ENCODE assay signal across 1 mouse cellular context in the genomic region with DNA sequence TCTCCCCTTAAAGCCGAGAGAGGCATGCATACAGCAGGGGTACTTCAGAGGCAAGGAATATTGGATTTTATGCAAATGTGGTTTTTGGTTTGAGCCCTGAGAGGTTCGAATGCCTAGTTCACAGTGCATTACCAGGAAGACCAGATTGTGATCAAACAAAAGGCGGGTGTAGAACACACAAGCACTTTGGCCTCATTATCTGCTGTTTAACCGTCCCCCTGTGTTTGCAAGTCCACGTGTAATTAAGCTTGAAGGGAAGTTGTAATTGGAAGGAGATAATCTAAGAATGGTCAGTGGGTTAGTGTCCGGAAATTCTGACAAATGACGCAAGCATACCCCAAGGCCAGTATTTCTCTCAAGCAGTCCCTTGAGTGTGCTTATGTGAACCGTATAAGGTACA.
TF ChIP-seq lines count a peak whose summit lies in the region.

No protein-coding gene starts in this region.

TF ChIP-seq in MEL, 35 proteins besides CTCF, POLR2A, EP300 and RAD21:
- TF ChIP-seq ZKSCAN1 (IDR thresholded peaks at IDR 0.05; ENCODE audit: low read depth, low read length), result no peak
- no peak for TF ChIP-seq TCF12 (IDR thresholded peaks at IDR 0.05; ENCODE audit: low read depth, low read length)
- no peak for TF ChIP-seq KAT2A (conservative IDR thresholded peaks at IDR 0.05; ENCODE audit: low read depth, low read length)
- TF ChIP-seq E2F4 (IDR thresholded peaks at IDR 0.05; ENCODE audit: borderline replicate concordance, low read depth, low read length), result no peak
- no peak for TF ChIP-seq MAFK (IDR thresholded peaks at IDR 0.05; ENCODE audit: borderline replicate concordance, low read depth, low read length)
- TF ChIP-seq USF1 (IDR thresholded peaks at IDR 0.05; ENCODE audit: low read depth, low read length), result no peak
- TF ChIP-seq POLR2AphosphoS2 (IDR thresholded peaks at IDR 0.05; ENCODE audit: low read length), result no peak
- TF ChIP-seq GABPA (IDR thresholded peaks at IDR 0.05; ENCODE audit: low read depth, low read length), result no peak
- TF ChIP-seq USF2 (IDR thresholded peaks at IDR 0.05; ENCODE audit: borderline replicate concordance in 1 of 2, insufficient read depth in 1 of 2, low read depth in 1 of 2, low read length in 2 of 2), result no peak
- TF ChIP-seq UBTF (IDR thresholded peaks at IDR 0.05; ENCODE audit: borderline replicate concordance, insufficient read depth, low read depth, low read length), result no peak
- TF ChIP-seq NELFE (IDR thresholded peaks at IDR 0.05; ENCODE audit: low read depth, low read length), result no peak
- no peak for TF ChIP-seq POLR2AphosphoS5 (IDR thresholded peaks at IDR 0.05; ENCODE audit: borderline replicate concordance, low read depth, low read length)
- peak; percentile 57; the same call in 1 of the 2 replicates for TF ChIP-seq MAX (IDR thresholded peaks at IDR 0.05; ENCODE audit: low read length)
- TF ChIP-seq TAL1 (IDR thresholded peaks at IDR 0.05; ENCODE audit: low read length), result no peak
- TF ChIP-seq BHLHE40 (IDR thresholded peaks at IDR 0.05; ENCODE audit: borderline replicate concordance, low read depth, low read length), result no peak
- no peak for TF ChIP-seq HCFC1 (IDR thresholded peaks at IDR 0.05; ENCODE audit: low read depth, low read length)
- TF ChIP-seq GATA1 (IDR thresholded peaks at IDR 0.05; ENCODE audit: low read depth, low read length), result peak; percentile 38; the same call in 1 of the 2 replicates
- TF ChIP-seq CHD2 (IDR thresholded peaks at IDR 0.05; ENCODE audit: low read length), result no peak
- no peak for TF ChIP-seq ZMIZ1 (IDR thresholded peaks at IDR 0.05; ENCODE audit: low read depth, low read length)
- TF ChIP-seq ELF1 (IDR thresholded peaks at IDR 0.05; ENCODE audit: low read depth, low read length), result no peak
- peak; percentile 55; the same call in 1 of the 2 replicates for TF ChIP-seq MXI1 (IDR thresholded peaks at IDR 0.05; ENCODE audit: low read depth, low read length)
- no peak for TF ChIP-seq CHD1 (IDR thresholded peaks at IDR 0.05; ENCODE audit: low read depth, low read length)
- peak; percentile 41; the same call in 1 of the 2 replicates for TF ChIP-seq SIN3A (IDR thresholded peaks at IDR 0.05; ENCODE audit: low read length)
- no peak for TF ChIP-seq MEF2A (IDR thresholded peaks at IDR 0.05; ENCODE audit: extremely low read depth, insufficient replicate concordance, low read depth, low read length, poor library complexity, severe bottlenecking)
- no peak for TF ChIP-seq ZC3H11A (IDR thresholded peaks at IDR 0.05; ENCODE audit: low read depth, low read length)
- TF ChIP-seq ZNF384 (IDR thresholded peaks at IDR 0.05; ENCODE audit: low read depth, low read length), result no peak
- TF ChIP-seq MYB (IDR thresholded peaks at IDR 0.05; ENCODE audit: low read depth, low read length), result no peak
- TF ChIP-seq RCOR1 (IDR thresholded peaks at IDR 0.05; ENCODE audit: low read depth, low read length), result no peak
- 0 out of 2 replicates have a peak, but pooled peaks have one; percentile 23 for TF ChIP-seq MYC (IDR thresholded peaks at IDR 0.05; ENCODE audit: low read depth, low read length)
- TF ChIP-seq ETS1 (IDR thresholded peaks at IDR 0.05; ENCODE audit: low read depth, low read length), result 0 out of 2 replicates have a peak, but pooled peaks have one; percentile 20
- TF ChIP-seq JUND (IDR thresholded peaks at IDR 0.05; ENCODE audit: low read depth, low read length), result no peak
